Mouse (Mus musculus) left cerebral cortex, adult 11 months (tissue): Measurements from ENCODE around the gene Ccdc122.

ENCODE experiments used
- DNase-seq: peaks from one replicate; pipeline ENCODE4 v3.0.0; 2022; ENCODE audit warnings: low spot score

Gene Ccdc122

DNA sequence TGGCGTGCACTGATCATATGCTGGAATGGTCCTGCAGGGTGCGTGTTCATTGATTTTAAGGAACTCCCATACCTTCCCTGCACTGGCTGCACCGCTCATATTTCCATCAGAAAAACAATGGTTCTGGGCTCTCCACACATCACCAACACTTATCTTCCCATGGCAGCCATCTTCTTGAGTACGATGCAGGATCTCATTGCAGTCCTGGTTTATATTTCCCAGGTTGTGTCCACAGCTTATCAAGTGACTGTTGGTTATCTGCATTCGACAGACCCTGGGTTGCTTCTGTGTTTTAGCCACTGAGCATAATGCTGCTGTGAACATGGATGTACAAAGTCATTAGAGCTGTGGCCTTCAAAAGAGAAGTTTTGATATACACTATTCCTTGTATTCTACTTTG is 94.0 kb downstream of the Ccdc122 start:
- no peak for DNase-seq

DNA sequence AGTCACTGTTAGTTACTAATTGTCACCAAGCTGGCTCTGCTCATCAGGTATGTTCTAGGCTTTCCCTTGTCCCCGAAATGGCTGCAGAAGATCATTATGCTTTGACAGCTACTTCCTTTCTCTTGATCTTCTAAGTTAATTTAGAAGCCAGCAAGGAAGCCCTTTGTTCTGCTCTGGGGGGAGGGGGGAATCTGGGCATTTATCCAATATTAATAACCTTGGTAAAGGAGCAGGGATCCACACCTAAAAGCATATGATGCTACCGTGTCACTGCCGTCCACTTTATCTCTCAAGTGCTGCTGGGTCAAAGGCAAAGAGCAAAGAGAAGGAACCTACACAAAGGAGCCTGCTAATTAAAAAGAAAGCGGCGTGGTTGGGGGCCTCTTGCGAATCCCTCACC is 100.4 kb downstream of the Ccdc122 start:
- DNase-seq = no peak

DNA sequence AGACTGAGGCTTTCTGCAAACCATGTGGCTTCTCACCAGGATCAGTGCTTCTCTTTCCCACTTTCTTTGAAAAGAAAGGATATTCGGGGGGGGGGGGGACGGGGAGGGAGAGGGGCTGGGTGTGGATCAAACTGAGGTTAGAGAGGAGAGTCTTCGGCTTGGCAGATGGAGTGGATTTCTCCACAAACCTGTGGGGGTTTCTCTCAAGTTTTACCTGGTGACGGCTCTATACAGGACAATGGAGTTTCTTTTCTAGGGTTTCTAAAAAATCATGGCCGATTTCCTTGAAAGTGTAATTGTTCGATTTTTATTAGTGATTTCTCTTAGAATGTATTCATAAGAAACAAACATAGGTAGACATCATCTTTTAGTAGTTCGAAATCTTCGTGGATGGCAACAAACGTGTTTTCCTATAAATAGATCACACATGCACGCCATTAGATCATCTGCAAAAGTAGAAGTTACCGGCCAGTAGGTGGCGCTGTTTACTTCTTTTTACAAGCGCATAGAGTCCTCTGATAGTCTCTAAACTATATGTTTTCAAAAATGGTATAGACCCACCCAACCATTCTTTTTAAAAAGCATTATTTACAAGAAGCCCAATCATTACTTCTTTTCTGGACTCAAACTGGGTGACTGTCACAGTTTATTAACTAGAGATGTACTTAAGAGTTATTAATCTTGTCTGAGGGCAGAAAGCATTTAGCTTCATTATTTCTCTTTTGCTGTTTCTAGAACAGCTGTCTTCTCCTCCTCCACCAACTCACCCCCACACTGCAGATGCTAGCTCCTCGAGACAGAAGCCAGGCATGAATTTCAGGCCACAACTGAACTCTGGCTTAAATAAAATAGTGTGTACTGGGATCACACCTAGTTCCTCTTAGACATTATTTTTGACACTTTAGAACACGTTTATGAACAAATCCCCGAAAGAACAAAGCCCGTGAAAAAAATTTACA is 105.0 kb downstream of the Ccdc122 start:
- peak; percentile 64 for DNase-seq

DNA sequence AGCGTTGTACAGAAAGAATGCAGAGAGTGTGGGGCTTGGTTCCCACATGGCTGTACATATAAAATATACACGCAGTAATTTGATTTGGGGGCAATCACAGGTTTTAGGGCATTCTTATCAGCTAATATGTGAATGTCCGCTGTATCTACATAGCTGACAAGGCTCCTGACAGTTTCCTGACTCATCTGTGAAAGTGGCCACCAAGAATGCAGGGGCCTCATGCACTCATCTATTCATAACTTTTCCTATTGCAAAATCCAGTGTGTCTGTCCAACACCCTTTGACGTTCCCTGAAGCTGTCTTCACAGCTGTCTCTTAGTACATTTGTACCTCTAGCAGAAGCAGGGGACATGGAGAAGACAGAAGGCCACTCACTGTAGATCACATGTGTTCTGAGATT is 108.5 kb downstream of the Ccdc122 start:
- no peak for DNase-seq

DNA sequence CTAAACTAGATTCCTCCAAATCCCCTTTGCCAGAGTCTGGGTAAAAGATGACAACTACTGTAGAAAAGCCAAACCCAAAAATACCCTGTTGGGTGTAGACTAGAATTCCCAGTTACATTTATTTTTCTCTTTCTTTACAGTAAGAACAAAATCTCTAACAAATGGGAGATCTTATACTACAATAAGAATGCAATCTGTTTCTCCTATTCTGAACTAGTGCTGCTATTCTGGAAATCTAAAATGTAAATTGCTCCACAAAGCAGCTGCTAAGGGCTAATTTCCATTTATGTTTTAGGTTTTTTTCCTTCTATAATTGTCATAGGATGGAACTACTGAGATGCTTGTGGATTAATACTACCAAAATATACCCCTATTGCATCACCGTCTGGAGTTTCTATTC is 111.1 kb downstream of the Ccdc122 start:
- DNase-seq = no peak

DNA sequence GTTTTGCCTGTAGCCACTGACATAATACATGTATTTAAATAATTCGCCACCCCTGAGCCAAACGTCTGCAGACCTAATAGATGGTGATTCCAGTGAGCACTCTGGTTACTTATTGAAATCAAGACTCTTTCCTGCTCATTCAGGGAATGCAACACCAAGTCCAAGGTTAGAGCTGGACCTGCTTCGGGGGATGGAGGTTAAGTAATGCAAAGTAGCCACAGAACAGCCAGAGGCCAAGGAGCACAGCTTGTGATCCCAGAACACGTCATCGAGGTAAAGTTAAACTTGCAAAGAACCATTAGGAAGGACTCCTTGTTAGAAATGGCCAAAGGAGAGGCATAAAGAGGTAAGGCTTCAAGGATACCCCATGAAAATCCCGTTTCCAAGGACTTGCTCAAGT is 114.0 kb downstream of the Ccdc122 start:
- DNase-seq = no peak

DNA sequence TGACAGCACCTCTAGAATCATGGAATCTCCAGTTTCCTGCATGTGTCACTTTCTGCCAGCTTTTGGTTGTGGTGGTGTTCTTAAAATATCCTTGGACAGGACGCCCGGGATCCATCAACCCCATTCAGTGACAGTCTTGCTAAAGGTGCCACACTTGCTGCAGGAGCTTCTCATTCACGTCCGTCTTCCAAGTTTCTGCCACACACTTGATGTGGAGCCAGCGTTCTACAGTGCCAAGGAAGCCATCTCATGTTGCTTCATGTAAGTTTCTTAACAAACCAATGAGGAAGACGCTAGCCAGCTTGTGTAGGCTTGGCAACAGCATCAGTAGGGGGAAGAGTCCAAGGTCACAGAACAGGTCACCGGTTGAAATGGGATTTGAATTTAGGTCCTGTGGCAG is 114.9 kb downstream of the Ccdc122 start:
- DNase-seq = no peak

DNA sequence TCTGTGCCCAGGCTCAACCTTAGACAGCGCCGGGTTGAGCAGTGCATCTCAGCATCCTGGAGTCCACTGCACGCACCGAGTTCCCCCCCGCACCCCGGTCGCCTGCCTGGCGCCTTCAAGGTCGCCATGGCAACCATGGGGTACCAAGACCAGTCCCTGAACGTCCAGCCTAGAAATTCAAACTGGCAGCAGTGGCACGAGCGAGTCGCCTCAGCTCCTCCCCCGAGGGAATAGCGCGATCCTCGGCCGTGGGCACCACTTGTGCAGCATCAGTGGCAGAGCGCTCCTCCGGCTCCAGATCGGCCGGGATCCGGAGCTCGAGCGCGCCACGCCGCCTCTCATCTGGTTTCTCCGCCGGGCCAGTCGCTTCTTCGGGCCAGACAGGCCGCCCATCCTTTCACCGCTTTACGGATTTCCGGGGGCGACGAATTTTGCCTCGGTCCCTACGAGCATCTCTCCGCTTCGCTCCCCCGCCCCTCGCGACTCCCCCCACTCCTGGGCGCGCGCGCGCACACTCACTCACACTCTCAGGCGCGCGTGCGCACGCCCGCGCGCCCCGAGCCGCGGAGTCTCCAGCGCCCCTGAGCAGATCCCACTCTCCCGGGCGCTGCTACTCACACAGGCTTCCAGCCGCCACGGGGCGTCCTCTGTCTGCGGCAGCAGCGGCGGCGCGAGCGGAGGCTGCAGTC is 119.8 kb downstream of the Ccdc122 start, which contains the start of gene Enox1:
Enox1 (plus strand) TSS at position 542 of the 689 bp plus-strand sequence.
- DNase-seq = peak; percentile 73

DNA sequence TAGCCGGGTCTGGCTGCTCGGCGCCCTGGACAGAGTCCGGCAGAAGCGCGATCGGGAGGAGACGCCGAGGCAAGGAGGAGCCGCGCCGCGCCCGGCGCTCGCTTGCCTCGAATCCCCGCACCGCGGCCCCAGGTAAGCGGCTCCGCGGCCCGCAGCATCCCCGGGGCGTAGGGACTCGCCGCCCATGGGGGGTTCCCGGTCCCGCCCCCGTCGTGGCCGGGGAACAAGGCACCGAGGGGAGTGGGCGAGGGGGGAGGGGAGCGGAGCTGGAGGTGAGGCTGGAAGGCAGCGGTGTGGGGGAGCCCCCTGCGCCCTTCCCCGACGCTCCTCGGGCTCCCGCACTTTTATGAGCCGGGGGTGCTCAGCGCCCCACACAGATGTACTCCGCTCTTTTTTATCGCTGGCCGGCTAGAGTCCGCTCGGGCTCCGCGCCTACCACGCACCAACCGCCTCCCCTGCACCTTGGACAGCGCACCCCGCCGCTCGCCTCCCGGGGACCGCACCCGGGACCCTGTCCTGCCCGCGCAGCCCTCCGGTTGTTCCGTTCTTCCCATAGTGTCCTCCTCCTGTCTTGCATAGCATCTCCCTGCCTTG is 120.4 kb downstream of the Ccdc122 start:
- no peak for DNase-seq

DNA sequence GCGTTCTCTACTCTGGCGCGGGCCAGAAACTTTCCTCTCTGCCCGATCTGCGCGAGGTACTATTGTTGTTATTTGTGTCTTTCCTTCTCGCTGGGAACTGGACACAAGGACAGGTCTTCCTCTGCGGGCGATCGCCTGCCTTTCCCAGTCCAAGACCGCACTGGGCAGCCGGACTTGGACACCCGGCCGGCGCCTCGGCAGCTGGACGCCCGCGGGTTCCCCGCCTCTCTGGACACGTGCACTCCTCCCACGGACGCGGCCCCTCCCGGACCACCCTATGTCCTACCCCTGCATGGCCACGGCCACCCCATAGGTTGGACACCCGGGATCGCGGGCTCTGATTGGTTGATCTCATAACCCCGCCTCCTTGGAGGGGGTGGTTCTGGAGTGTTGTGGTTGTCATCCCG is 120.9 kb downstream of the Ccdc122 start:
- peak; percentile 83 for DNase-seq

DNA sequence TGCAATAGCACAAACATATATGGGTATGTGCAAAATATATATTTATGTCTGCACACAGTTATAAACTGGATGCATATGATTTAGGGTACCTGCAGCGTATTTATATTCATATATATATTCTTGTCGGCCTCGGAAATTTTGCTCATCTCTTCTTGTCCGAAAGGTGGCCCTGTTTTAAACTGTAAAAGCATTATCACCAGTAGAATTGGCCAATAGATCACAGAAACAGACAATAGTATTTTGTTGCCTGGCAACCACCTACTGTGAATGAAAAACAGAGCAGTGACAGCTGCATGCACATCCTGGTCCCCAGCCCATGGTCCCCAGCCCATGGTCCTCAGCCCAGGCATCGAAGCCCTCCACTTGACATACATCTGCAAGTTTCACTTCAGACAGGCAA is 122.8 kb downstream of the Ccdc122 start:
- DNase-seq = no peak
